Mouse (Mus musculus) limb, embryonic 15.5 days (tissue): Measurements from ENCODE around the gene Rnf113a2. TPM values are rescaled to one million over a fixed set of nuclear protein-coding genes. Genes with fewer than 3 reads are reported as not detected.

ENCODE experiments used
- ATAC-seq: fragments of 200-750 bp; cut with Nextera tagmentation; 2 replicates; pipeline ENCODE4 v1.8.0; 2017; ENCODE audit warnings: low read depth, moderate TSS enrichment; ENCODE audit not compliant: insufficient number of reproducible peaks, low FRiP score, low TSS enrichment
- H3K27ac ChIP-seq: fragments of 300-500 bp; sonication (generic); 2 replicates; pipeline ENCODE4 v1.5.1; 2015; ENCODE audit warnings: moderate library complexity, mild to moderate bottlenecking, inconsistent platforms
- H3K27me3 ChIP-seq: fragments of 300-500 bp; sonication (generic); 2 replicates; pipeline ENCODE4 v1.6.1; 2015; ENCODE audit warnings: inconsistent platforms
- H3K36me3 ChIP-seq: fragments of 300-500 bp; sonication (generic); 2 replicates; pipeline ENCODE4 v1.6.1; 2015; ENCODE audit warnings: inconsistent platforms
- H3K4me1 ChIP-seq: fragments of 300-500 bp; sonication (generic); 2 replicates; pipeline ENCODE4 v1.6.1; 2015; ENCODE audit warnings: inconsistent platforms
- H3K4me2 ChIP-seq: fragments of 300-500 bp; sonication (generic); 2 replicates; pipeline ENCODE4 v1.6.1; 2015; ENCODE audit warnings: mild to moderate bottlenecking, inconsistent platforms
- H3K4me3 ChIP-seq: fragments of 300-500 bp; sonication (generic); 2 replicates; pipeline ENCODE4 v1.5.1; 2015; ENCODE audit warnings: mild to moderate bottlenecking, inconsistent platforms
- H3K9ac ChIP-seq: fragments of 300-500 bp; sonication (generic); 2 replicates; pipeline ENCODE4 v1.6.1; 2015; ENCODE audit warnings: inconsistent platforms
- H3K9me3 ChIP-seq: fragments of 300-500 bp; sonication (generic); 2 replicates; pipeline ENCODE4 v1.6.1; 2016; ENCODE audit warnings: inconsistent platforms
- WGBS: fragments of 180-500 bp; shearing (Covaris S2); methylation state at CpG from one replicate; pipeline ENCODE4 v1.1.7; 2015; 5-methylcytosine and 5-hydroxymethylcytosine counted together
- polyA plus RNA-seq: library from polyadenylated mRNA; unstranded; fragments of >200 nt; fragmentation: Nextera tagmentation; extraction: Ambion mirVana; gene quantifications from 2 replicates; pipeline ENCODE4 v1.2.1, GENCODE M21; 2015

The Rnf113a2 gene
- polyA plus RNA-seq, 1 experiment from 2014 or later: 24.7 TPM

DNA sequence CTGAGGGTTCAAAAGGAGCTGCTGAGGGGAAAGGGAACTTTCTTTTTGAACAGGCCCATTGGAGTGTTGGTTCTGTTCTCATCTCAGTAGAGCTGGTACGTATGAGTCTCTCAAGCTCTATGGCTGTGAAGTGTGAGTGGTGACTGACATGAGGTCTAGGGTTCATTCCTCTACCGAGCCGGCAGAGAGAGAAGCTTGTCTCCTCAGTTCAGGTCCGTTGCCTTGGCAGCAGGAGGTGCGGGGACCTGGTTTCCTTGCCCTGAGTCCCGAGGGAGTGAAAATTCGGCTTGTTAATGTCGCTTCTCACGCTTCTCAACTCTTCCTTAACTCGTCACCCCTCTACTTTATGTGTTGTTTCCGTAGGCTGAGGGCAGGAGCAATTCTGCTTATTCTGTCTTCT is 34.8 kb downstream of the Rnf113a2 start:
- ATAC-seq: no peak
- Histone ChIP-seq H3K4me1 (peaks cover 12% of the 10 kb centered on the region), H3K9ac (peak overlapping the region; percentile 47), H3K27me3 (no peaks in the 10 kb centered on the region; the same call in 1 of the 2 replicates), H3K4me3 (peak overlapping the region; percentile 66), H3K36me3 (peaks cover 1% of the 10 kb centered on the region; the same call in 1 of the 2 replicates), H3K27ac (peak overlapping the region; percentile 65), H3K9me3 (no peaks in the 10 kb centered on the region), H3K4me2 (peak overlapping the region; percentile 91)
- WGBS: under 1% methylated on average over 11 of the region's 11 CpGs

DNA sequence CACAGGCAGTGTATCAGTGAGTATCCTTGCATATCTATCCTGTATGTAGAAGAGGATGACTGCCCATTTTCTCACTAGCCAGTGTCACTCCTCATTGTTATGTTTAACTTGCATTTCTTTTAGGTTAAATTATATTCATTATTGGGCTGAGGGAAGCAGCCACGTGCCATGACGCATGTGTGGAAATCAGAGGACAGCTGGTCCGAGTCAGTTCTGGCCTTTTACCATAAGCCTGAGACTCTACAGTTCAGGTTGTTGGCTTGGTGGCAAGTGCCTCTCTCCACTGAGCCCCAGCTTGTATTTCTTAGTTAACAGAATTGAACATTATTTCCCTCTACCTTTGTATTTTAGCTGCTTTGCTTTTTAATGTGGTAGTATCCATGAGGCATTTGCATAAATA is 39.9 kb downstream of the Rnf113a2 start:
- H3K4me3 ChIP-seq: no peak overlapping the region
- H3K27ac ChIP-seq: no peak overlapping the region
- 93% methylated on average over 3 of the region's 3 CpGs for WGBS
- no peaks in the 10 kb centered on the region for H3K27me3 ChIP-seq
- peaks cover 31% of the 10 kb centered on the region for H3K36me3 ChIP-seq
- ATAC-seq: no peak
- no peaks in the 10 kb centered on the region for H3K9me3 ChIP-seq
- H3K9ac ChIP-seq: no peak overlapping the region
- no peak overlapping the region for H3K4me2 ChIP-seq
- 0 out of 2 replicates have a peak, but pooled peaks cover 2% of the 10 kb centered on the region for H3K4me1 ChIP-seq

DNA sequence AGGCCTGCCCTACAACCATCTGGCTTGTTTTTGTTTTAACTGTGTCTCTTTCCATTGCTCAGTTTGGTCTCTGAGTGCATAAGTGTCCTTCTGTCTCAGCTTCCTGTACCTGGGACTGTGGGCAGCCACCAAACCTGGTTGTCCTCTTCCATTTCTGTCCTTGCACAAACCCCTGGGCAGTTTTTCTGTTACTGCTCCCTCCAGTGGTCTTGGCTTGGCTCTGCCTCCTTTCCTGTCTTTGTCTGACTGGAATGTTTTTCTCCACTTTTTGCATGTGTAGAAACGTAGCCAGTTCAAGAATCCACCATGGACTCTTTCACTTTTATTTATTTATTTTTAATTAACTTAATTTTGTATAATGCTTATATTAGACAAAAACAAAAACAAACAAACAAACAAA is 42.8 kb downstream of the Rnf113a2 start:
- no peaks in the 10 kb centered on the region for H3K9me3 ChIP-seq
- H3K4me2 ChIP-seq: no peak overlapping the region
- no peak for ATAC-seq
- H3K9ac ChIP-seq: no peak overlapping the region
- no peak overlapping the region for H3K4me3 ChIP-seq
- H3K36me3 ChIP-seq: peaks cover 51% of the 10 kb centered on the region
- 64% methylated on average over 1 of the region's 1 CpGs for WGBS
- H3K27ac ChIP-seq: no peak overlapping the region
- H3K4me1 ChIP-seq: no peaks in the 10 kb centered on the region
- no peaks in the 10 kb centered on the region for H3K27me3 ChIP-seq

DNA sequence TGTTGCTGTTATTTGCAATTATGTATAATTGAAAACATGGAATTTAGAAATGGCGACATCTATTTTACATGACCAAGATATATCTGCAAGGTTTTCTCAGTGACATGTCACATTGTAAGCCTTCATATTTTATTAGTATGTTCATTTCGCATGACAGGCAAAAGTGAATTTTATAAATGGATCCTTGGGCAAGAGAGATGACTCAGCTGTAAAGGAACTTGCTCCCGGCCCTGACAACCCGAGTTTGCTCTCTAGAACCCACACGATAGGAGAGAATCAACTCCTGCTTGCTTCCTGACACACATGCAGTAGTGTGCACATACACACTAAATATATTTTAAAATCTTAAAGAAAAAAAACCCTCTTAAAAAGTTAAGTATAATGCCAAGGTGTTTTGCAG is 44.4 kb downstream of the Rnf113a2 start:
- H3K9me3 ChIP-seq: no peaks in the 10 kb centered on the region
- H3K36me3 ChIP-seq: peaks cover 53% of the 10 kb centered on the region
- 87% methylated on average over 5 of the region's 5 CpGs for WGBS

GRCm38 (mm10) chr12:84462856-84463255 is 45.9 kb downstream of the Rnf113a2 start:
- Histone ChIP-seq H3K36me3 (peaks cover 49% of the 10 kb centered on the region), H3K9me3 (no peaks in the 10 kb centered on the region), H3K27ac (no peak overlapping the region), H3K27me3 (no peaks in the 10 kb centered on the region), H3K4me3 (no peak overlapping the region), H3K4me1 (no peaks in the 10 kb centered on the region), H3K4me2 (no peak overlapping the region), H3K9ac (no peak overlapping the region)
- ATAC-seq: no peak
- 84% methylated on average over 3 of the region's 3 CpGs for WGBS

More for the DNA sequence above, 44.4 kb downstream of the Rnf113a2 start:
- ATAC-seq: no peak
- H3K9ac ChIP-seq: no peak overlapping the region
- no peaks in the 10 kb centered on the region for H3K4me1 ChIP-seq
- no peak overlapping the region for H3K27ac ChIP-seq
- no peak overlapping the region for H3K4me2 ChIP-seq
- H3K4me3 ChIP-seq: no peak overlapping the region
- no peaks in the 10 kb centered on the region for H3K27me3 ChIP-seq

Other genes with a start within 250 kb of the Rnf113a2 start
- gene Elmsan1, start 198.3 kb upstream of the Rnf113a2 start, polyA plus RNA-seq: 13.2 and 13.8 TPM in 2 replicates
- gene Ptgr2, start 132.0 kb upstream of the Rnf113a2 start, polyA plus RNA-seq: 15.9 and 22.6 TPM in 2 replicates
- gene Zfp410, start 100.3 kb upstream of the Rnf113a2 start, polyA plus RNA-seq: 79.8 and 90.6 TPM in 2 replicates
- gene Coq6, start 55.5 kb upstream of the Rnf113a2 start, polyA plus RNA-seq: 41.5 and 42.2 TPM in 2 replicates
- gene Fam161b, start 55.4 kb upstream of the Rnf113a2 start, polyA plus RNA-seq: 2.7 and 3.2 TPM in 2 replicates
- gene Entpd5, start 8.2 kb upstream of the Rnf113a2 start, polyA plus RNA-seq: 16.2 and 16.4 TPM in 2 replicates
- gene Bbof1, start 8.1 kb upstream of the Rnf113a2 start, polyA plus RNA-seq: 1.0 and 1.8 TPM in 2 replicates
- gene Aldh6a1, start 33.8 kb downstream of the Rnf113a2 start, polyA plus RNA-seq: 35.8 and 37.8 TPM in 2 replicates
- gene Lin52, start 34.2 kb downstream of the Rnf113a2 start, polyA plus RNA-seq: 19.5 and 19.6 TPM in 2 replicates
- 0.09 and 0.19 TPM in 2 replicates for gene Vsx2, start 152.6 kb downstream of the Rnf113a2 start, polyA plus RNA-seq
- 14.7 and 15.7 TPM in 2 replicates for gene Abcd4, start 200.2 kb downstream of the Rnf113a2 start, polyA plus RNA-seq
- gene Vrtn, start 223.8 kb downstream of the Rnf113a2 start, polyA plus RNA-seq: not detected in 2 replicates